Mouse (Mus musculus) spleen, postnatal 10 days (tissue): ENCODE measurements around the gene Rfc2.

ENCODE experiments used
- DNase-seq, 2 experiments: peaks; one replicate each; pipeline ENCODE4 v3.0.0; 2021 to 2022; ENCODE audit warnings: low spot score in 2 of 2

Rfc2 gene

GRCm38 (mm10) chr5:134609916-134610643 is 28.9 kb downstream of the Rfc2 start:
- no peak for DNase-seq

GRCm38 (mm10) chr5:134611810-134612521 is 30.8 kb downstream of the Rfc2 start:
- no peak for DNase-seq

- peak in 1 of 2 experiments; percentile 63 for DNase-seq
These were observed 32.6 kb downstream of the Rfc2 start for GRCm38 (mm10) chr5:134613727-134614126.

DNA sequence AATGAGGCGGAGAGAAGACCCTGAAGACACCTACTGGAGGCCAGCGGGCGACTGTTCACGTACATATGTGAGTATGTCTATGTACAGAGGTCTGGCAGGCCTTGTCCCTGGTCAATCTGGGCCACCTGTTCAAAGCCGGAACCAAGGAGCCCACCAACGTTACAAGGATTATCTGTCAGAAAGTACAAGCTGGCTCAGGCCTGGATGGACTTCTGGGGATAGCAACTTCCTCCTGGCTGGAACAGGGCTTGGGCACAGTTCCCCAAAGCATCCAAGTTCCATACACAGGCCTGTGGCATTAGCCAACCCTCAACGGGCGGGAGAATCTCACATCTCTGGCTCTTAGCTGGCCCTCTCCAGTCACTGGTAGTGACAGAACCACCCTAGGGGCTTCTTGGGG is 33.1 kb downstream of the Rfc2 start:
- no peak for DNase-seq

GRCm38 (mm10) chr5:134614802-134615201 is 33.6 kb downstream of the Rfc2 start, which contains the start of gene Lat2:
Gene Lat2 (minus strand): TSS chr5:134615025.
- DNase-seq: peak in 1 of 2 experiments; percentile 47

- DNase-seq: no peak
These were observed 34.2 kb downstream of the Rfc2 start for GRCm38 (mm10) chr5:134615380-134615779.

DNA sequence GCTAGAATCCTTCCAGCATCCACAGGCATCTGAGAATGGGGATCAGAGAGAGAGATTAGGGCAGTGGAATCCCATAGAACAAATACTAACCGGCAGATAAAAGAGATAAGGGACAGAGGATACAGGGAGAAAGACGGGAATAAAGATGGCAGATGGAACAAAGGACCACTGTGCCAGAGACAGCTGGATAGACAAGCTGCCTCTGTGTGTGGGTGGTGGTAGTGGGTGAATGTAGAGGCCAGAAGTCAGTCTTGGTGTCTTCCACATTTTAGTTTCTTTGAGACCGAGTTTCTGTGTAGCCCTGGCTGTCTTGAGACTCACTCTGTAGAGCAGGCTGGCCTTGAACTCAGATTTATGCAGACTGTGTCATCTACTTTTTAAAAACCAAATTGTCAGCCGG is 34.6 kb downstream of the Rfc2 start:
- DNase-seq: no peak

GRCm38 (mm10) chr5:134617071-134617470 is 35.9 kb downstream of the Rfc2 start:
- DNase-seq: peak; percentile 73 to 83

GRCm38 (mm10) chr5:134620457-134620856 is 39.3 kb downstream of the Rfc2 start:
- DNase-seq: no peak

DNA sequence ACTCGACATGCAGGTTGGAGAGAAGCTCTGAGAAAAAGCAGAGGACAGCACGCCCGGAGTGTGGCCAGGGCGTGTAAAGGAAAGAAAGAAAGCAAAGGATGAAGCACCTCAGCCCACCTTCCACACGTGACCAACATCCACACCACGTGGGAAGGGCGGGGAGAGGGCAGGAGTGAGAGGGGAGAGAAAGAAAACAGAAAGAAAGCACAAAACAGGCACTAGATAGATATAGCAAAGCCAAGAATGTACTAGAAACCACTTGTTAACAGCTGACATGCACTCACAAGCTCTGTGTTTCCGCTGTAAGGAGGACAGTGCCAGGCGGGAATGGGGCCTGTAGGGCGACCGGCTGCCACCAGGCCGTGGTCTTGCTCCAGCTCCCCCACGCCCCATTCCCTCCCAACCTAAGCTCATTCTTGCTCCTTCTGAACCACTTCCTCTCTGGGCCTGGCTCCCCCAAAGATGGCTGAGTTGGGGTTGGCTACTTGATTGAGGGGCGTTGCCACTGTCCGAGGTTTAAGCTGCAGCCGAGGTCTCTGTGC is 40.0 kb downstream of the Rfc2 start:
- DNase-seq: no peak

DNA sequence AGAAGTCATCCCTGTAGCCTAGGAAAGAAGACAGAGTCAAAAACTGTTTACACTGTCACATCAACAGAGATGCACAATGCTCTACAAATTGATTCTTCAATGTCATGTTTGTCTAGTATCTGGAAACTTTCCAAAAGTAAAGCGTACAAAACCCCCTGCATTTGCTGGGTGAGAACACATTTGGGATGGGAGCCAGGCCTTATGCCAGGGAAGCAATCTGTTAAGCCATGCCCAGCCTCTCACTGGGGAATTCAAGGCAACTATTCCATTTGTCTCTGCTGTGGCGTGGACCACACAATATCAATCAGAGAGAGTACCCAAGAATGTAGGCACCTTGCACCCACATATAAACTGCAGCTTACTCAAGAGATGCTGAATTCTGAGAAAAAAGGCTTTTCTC is 40.9 kb downstream of the Rfc2 start:
- DNase-seq: no peak

DNA sequence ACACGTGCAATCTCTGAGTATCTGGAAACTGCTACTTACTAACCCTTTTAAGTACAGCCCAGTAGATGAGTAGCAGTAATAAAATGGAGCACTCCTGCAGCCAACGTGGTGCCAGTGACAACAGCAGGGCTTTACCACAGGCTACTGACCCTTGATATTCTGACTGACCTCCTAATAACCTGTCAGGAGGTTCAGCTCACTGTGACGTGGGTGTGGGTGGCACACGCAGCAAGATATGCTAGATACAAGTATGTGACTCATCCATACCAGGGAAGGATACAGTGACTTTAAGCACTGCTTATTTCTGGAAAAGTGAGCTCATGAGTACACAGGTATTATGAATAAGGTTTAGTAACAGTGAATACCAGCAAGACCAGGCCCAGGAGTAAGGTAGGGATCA is 48.3 kb downstream of the Rfc2 start:
- DNase-seq: no peak

GRCm38 (mm10) chr5:134630835-134631234 is 49.7 kb downstream of the Rfc2 start:
- DNase-seq: no peak

DNA sequence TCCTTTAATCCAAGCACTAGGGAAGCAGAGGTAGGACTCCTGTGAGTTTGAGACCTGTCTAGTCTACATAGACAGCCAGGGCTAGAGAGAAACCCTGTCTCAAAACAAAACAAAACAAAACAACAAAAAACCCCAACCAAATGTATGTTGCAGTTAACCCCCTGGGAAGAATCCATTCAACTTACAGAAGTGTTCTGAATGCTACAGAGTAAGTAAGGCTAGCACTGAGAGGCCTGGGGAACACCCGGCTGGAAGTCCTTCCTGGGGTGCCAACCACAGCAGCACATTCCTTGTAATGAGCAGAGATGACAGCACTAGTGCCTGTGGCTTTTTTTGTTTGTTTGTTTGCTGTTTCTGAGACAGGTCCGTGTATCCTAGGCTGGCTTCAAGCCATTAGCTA is 51.7 kb downstream of the Rfc2 start:
- DNase-seq: no peak

DNA sequence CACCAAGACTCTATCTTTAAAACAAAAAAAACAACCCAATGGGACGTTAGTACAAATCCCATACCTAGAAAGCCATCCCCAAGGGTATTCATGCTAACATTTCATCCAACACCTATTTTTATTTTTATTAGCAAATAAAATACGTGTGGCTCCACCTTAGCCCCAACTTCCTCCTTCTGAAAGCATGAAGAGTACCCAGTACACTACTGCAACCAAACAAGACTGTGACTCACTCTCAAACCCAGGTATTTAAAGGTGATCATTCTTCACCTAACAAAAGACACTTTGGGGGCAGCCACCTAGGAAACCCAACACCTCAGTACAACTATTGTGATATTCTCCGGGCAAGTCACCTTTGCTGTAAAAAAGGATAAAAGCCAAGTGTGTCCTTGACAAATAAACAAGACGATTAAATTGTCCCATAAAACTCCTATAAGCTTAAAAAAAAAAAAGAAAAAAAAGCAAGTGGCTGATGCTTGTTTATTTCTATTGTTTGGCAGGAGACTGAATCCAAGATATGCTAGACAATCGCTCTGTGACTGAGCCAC is 56.7 kb downstream of the Rfc2 start:
- DNase-seq: no peak

DNA sequence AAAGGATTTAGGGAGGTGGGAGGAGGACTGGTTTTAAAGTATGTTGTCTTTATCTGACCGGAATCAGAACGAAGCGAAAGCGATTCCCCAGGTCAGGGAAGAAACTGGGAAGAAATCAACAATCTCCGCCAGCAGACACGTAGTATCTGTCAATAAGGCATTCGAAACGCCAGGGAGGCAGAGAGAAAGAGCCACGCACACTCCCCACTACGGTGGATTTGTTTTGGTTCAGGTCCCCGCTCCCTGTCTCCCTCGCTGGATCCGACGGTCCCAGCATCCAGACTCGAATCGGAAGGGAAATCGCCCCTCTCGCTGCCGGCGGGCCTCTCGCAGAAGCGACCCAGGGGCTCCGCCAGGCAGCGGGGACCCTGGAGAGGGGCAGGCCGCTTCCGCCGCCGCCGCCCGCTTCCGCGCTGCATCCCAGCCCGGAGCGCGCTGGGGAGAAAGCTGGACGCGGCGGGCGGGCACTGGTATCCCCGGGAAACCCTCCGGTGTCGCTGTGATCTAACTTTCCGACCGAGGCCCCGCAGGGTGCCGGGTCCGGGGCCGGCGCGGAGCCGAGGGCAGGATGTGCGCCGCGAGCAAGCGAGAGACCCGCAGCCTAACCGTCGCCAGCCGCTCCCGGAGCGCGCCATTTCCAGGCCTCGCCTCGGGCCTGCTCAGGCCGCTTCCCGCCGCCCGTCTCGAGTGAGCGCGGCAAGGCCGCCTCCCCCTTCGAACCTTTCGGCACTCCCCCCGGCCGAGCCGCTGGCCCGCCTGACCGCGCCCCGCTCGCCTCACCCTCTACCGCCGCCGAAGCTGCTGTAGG is 57.5 kb downstream of the Rfc2 start:
- DNase-seq: no peak

GRCm38 (mm10) chr5:134639269-134639682 is 58.1 kb downstream of the Rfc2 start, which contains the start of gene Eif4h:
Gene Eif4h (minus strand): TSS chr5:134639490.
- DNase-seq: peak; percentile 97 to 98

GRCm38 (mm10) chr5:134640371-134640770 is 59.2 kb downstream of the Rfc2 start:
- DNase-seq: no peak

DNA sequence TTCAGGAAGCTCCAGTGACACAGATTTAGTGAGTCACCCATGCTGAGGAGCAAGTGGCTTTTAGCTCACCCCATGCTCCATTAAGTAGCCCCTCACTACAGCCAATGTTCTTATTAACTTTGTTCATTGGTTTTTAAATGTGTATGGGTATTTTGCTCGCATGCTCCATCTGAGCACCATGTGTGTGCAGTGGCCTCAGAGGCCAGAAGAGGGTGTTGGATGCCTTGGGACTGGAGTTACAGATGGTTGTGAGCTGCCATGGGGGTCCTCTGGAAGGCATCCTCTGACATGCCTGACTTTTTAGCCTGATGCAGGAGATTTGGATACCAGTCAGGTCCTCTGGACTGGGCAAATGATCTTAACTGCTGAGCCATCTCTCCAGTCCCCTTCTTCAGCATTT is 63.0 kb downstream of the Rfc2 start:
- no peak for DNase-seq

DNA sequence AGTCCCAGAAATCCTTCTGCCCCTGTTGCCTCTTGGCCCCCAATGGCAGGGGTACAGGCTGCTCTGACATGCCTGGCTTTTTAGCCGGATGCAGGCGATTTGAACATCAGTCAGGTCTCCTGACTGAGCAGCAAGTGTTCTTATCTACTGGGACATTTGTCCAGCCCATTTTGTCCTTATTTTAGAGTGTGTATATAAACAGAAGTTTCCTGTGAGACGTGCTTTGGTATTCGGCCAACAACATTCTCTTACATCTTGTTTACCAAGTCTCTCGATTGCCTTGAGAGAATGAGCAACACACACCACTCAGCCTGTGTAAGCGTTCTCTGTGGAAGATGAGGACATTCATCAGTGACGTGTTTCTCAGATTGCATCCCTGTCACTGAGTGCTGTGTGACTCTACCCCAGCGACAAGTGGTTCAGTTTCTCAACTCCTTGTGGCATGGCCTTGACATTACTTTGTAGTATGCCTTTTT is 63.5 kb downstream of the Rfc2 start:
- DNase-seq: no peak

DNA sequence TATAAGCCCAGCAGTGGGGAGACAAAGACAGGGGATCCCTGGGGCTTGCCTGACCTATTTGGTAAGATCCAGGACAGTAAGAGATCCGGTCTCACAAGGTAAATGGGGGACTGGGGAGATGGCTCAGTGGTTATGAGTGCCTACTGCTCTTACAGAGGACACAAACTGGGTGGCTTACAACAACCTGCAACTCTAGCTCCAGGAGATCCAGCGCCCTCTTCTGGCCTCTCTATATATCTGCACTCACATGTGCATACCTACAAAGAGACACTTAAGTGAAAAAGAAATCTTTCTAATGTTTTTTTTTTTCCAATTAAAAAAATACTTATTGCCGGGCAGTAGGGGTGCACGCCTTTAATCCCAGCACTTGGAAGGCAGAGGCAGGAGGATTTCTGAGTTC is 65.3 kb downstream of the Rfc2 start:
- DNase-seq: no peak

GRCm38 (mm10) chr5:134647394-134647793 is 66.2 kb downstream of the Rfc2 start:
- DNase-seq: no peak
